Mouse (Mus musculus) bone marrow macrophage, adult 2 months (primary cell): ENCODE measurements at regions not wholly inside any gene's neighbourhood (a gene's known extent, or its start where the extent isn't known, plus 50 kb on each side); places are given as distances from the start of the nearest gene placed in this dataset.

Experiments used
- H3K27ac ChIP-seq: 2 replicates; pipeline ENCODE4 v1.5.1; 2012; ENCODE audit warnings: low read depth, low read length; ENCODE audit not compliant: insufficient read depth
- H3K4me1 ChIP-seq: 2 replicates; pipeline ENCODE4 v1.6.1; 2012; ENCODE audit warnings: low read length; ENCODE audit not compliant: control insufficient read depth, insufficient read depth
- H3K4me3 ChIP-seq: 2 replicates; pipeline ENCODE4 v1.5.1; 2012; ENCODE audit warnings: mild to moderate bottlenecking, low read length, moderate library complexity; ENCODE audit not compliant: insufficient read depth
- CTCF ChIP-seq: IDR thresholded peaks from 2 replicates; pipeline ENCODE4 v1.5.1; 2012; ENCODE audit warnings: low read depth, mild to moderate bottlenecking, low read length, moderate library complexity
- POLR2A ChIP-seq: IDR thresholded peaks from 2 replicates; pipeline ENCODE4 v1.6.1; 2012; ENCODE audit warnings: mild to moderate bottlenecking, low read depth, low read length, borderline replicate concordance

GRCm38 (mm10) chr7:129810565-129810964 is 218.9 kb downstream of the Wdr11 start:
- Histone ChIP-seq H3K4me1 (no peaks in the 10 kb centered on the region), H3K4me3 (no peak overlapping the region), H3K27ac (no peak overlapping the region)
- no peak for TF ChIP-seq POLR2A
- no peak for TF ChIP-seq CTCF

- Histone ChIP-seq H3K4me3 (no peak overlapping the region), H3K4me1 (no peaks in the 10 kb centered on the region), H3K27ac (no peak overlapping the region)
- no peak for TF ChIP-seq CTCF
Measured at GRCm38 (mm10) chr7:129814149-129814860, 222.6 kb downstream of the Wdr11 start.

- no peak overlapping the region for H3K27ac ChIP-seq
- no peaks in the 10 kb centered on the region for H3K4me1 ChIP-seq
- H3K4me3 ChIP-seq = no peak overlapping the region
- TF ChIP-seq CTCF = no peak
- TF ChIP-seq POLR2A = no peak
Measured at GRCm38 (mm10) chr7:129818833-129819232, 227.2 kb downstream of the Wdr11 start.

GRCm38 (mm10) chr7:129819651-129820050 is 228.0 kb downstream of the Wdr11 start:
- Histone ChIP-seq H3K4me3 (no peak overlapping the region), H3K27ac (no peak overlapping the region), H3K4me1 (no peaks in the 10 kb centered on the region)
- TF ChIP-seq POLR2A (no peak), CTCF (no peak)

- Histone ChIP-seq H3K4me3 (no peak overlapping the region), H3K27ac (no peak overlapping the region), H3K4me1 (no peaks in the 10 kb centered on the region)
- TF ChIP-seq POLR2A = no peak
- no peak for TF ChIP-seq CTCF
Measured at GRCm38 (mm10) chr7:129828970-129829369, 237.3 kb downstream of the Wdr11 start.

- Histone ChIP-seq H3K27ac (no peak overlapping the region), H3K4me3 (no peak overlapping the region), H3K4me1 (no peaks in the 10 kb centered on the region)
- no peak for TF ChIP-seq POLR2A
- TF ChIP-seq CTCF = no peak
Measured at GRCm38 (mm10) chr7:129832830-129833229, 241.2 kb downstream of the Wdr11 start.

- TF ChIP-seq POLR2A (no peak), CTCF (no peak)
- no peaks in the 10 kb centered on the region for H3K4me1 ChIP-seq
- no peak overlapping the region for H3K4me3 ChIP-seq
- H3K27ac ChIP-seq = no peak overlapping the region
Measured at GRCm38 (mm10) chr7:129842303-129843122, 250.8 kb downstream of the Wdr11 start.

- TF ChIP-seq POLR2A = no peak
- TF ChIP-seq CTCF = no peak
- H3K27ac ChIP-seq = no peak overlapping the region
- no peaks in the 10 kb centered on the region for H3K4me1 ChIP-seq
- H3K4me3 ChIP-seq = no peak overlapping the region
Measured at GRCm38 (mm10) chr7:129847136-129847535, 255.5 kb downstream of the Wdr11 start.

- H3K4me1 ChIP-seq = no peaks in the 10 kb centered on the region
- no peak overlapping the region for H3K4me3 ChIP-seq
- no peak for TF ChIP-seq CTCF
- no peak for TF ChIP-seq POLR2A
- H3K27ac ChIP-seq = no peak overlapping the region
Measured at GRCm38 (mm10) chr7:129853596-129853995, 261.9 kb downstream of the Wdr11 start.

GRCm38 (mm10) chr7:129854942-129855341 is 263.3 kb downstream of the Wdr11 start:
- H3K4me3 ChIP-seq = no peak overlapping the region
- TF ChIP-seq POLR2A (no peak), CTCF (no peak)
- H3K27ac ChIP-seq = no peak overlapping the region
- H3K4me1 ChIP-seq = no peaks in the 10 kb centered on the region
